Mouse (Mus musculus): ENCODE data around the gene 4930480E11Rik.
"Not testable (repeated sequence)": the region's sequence is repeated elsewhere in the genome, so short reads cannot be mapped to it uniquely, and the experiment has no call there.

4930480E11Rik gene

DNA sequence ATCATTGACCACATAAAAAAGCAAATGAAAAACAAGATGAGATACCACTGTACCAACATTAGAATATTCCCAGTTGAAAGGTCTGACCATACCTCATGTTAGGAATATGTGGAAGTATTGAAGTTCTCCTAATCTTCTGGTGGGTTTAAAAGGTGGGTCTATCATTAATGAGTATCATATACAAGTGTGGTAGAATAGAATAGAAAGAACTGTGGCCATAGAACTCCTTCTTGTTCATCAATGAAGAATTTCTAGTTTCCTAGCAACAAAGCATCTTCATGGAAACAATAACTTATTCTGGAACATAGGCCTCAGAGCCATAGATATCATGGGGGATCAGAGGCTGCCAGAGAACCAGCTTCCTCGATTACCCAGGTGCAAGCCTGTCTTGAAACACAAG is at the start of gene 4930480E11Rik:
Gene 4930480E11Rik, plus strand, starts transcription at position 301 of the 400 bp plus-strand sequence.
- no peak for DNase-seq (ENCODE audit: low spot score in 2 of 2)

DNA sequence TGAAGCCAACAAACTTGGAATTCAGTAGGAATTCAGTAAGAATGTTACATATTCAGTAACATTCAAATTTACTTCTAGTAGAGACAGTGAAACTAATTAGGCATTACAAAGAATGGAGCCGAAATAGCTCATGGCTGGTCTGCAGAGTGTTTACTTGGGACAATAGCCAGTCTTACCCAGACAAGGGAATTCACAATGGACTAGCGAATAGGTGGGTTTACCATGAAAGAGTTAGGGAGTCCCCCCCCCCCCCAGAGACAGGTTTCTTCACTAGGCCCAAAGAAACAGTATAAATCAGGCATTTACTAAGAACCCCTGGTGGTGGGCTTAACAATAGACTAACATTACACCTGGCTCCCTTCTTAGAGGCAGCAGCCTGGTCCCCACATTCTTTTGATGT is 33.9 kb downstream of the 4930480E11Rik start:
- DNase-seq (ENCODE audit: low spot score in 2 of 2), result not testable (repeated sequence)

Data from frontal cortex, postnatal 10 days (tissue).